Mouse (Mus musculus) MEL (cell line): Measurements from ENCODE around the gene Hlcs. TPM values are rescaled to one million over a fixed set of nuclear protein-coding genes. Genes with fewer than 3 reads are reported as not detected.

ENCODE experiments used
- DNase-seq: peaks from one replicate; pipeline ENCODE4 v3.0.0; 2011; ENCODE audit warnings: low read depth, low spot score
- H3K27ac ChIP-seq: 2 replicates; pipeline ENCODE4 v1.5.1; 2012; ENCODE audit warnings: low read depth, mild to moderate bottlenecking, control low read depth, low read length, moderate library complexity; ENCODE audit not compliant: control insufficient read depth
- H3K27me3 ChIP-seq, 2 experiments: fragments of 150-350 bp in 1 of 2; sonication (generic) in 1 of 2; 2 replicates each; pipeline ENCODE4 v1.6.1; 2012; ENCODE audit warnings: low read length in 2 of 2, mild to moderate bottlenecking in 2 of 2, improper control_type of control experiment in 1 of 2, moderate library complexity in 1 of 2; ENCODE audit not compliant: insufficient read depth in 2 of 2, control insufficient read depth in 1 of 2
- H3K36me3 ChIP-seq, 2 experiments: 2 replicates each; pipeline ENCODE4 v1.6.1; 2012 to 2014; ENCODE audit warnings: low read length in 2 of 2, improper control_type of control experiment in 1 of 2, inconsistent platforms in 1 of 2, mild to moderate bottlenecking in 1 of 2; ENCODE audit not compliant: insufficient read depth in 2 of 2, control insufficient read depth in 1 of 2
- H3K4me1 ChIP-seq, 2 experiments: fragments of 150-350 bp in 1 of 2; sonication (generic) in 1 of 2; 2 replicates each; pipeline ENCODE4 v1.6.1; 2012; ENCODE audit warnings: low read length in 2 of 2, improper control_type of control experiment in 1 of 2, mild to moderate bottlenecking in 1 of 2; ENCODE audit not compliant: insufficient read depth in 2 of 2, control insufficient read depth in 1 of 2
- H3K4me3 ChIP-seq, 2 experiments: fragments of 150-350 bp in 1 of 2; sonication (generic) in 1 of 2; 2 replicates each; pipeline ENCODE4 v1.5.1; 2012; ENCODE audit warnings: low read depth in 2 of 2, low read length in 2 of 2, mild to moderate bottlenecking in 2 of 2, moderate library complexity in 2 of 2, control low read depth in 1 of 2, improper control_type of control experiment in 1 of 2; ENCODE audit not compliant: control insufficient read depth in 1 of 2, insufficient read depth in 1 of 2
- H3K79me2 ChIP-seq: 2 replicates; pipeline ENCODE4 v1.6.1; 2012; ENCODE audit warnings: mild to moderate bottlenecking, low read length, moderate library complexity; ENCODE audit not compliant: control insufficient read depth, poor library complexity, insufficient read depth
- H3K9ac ChIP-seq: 2 replicates; pipeline ENCODE4 v1.6.1; 2012; ENCODE audit warnings: low read depth, mild to moderate bottlenecking, control low read depth, low read length, moderate library complexity; ENCODE audit not compliant: control insufficient read depth, poor library complexity, severe bottlenecking
- H3K9me3 ChIP-seq: fragments of 150-350 bp; sonication (generic); replicated peaks from 2 replicates; pipeline ENCODE4 v1.6.1; 2012; ENCODE audit warnings: mild to moderate bottlenecking, low read length, improper control_type of control experiment, moderate library complexity; ENCODE audit not compliant: insufficient read depth
- BHLHE40 ChIP-seq: IDR thresholded peaks from 2 replicates; pipeline ENCODE4 v1.6.1; 2012; ENCODE audit warnings: low read depth, mild to moderate bottlenecking, inconsistent platforms, low read length, improper control_type of control experiment, borderline replicate concordance
- CHD1 ChIP-seq: IDR thresholded peaks from 2 replicates; pipeline ENCODE4 v1.6.1; 2012; ENCODE audit warnings: low read depth, mild to moderate bottlenecking, inconsistent platforms, low read length, improper control_type of control experiment
- CHD2 ChIP-seq: IDR thresholded peaks from 2 replicates; pipeline ENCODE4 v1.6.1; 2011; ENCODE audit warnings: low read length, improper control_type of control experiment
- E2F4 ChIP-seq: IDR thresholded peaks from 2 replicates; pipeline ENCODE4 v1.6.1; 2011; ENCODE audit warnings: low read depth, low read length, improper control_type of control experiment, borderline replicate concordance
- ELF1 ChIP-seq: IDR thresholded peaks from 2 replicates; pipeline ENCODE4 v1.6.1; 2014; ENCODE audit warnings: low read depth, mild to moderate bottlenecking, inconsistent platforms, low read length, improper control_type of control experiment, moderate library complexity
- EP300 ChIP-seq, 2 experiments: IDR thresholded peaks; 2 replicates each; pipeline ENCODE4 v1.6.1; 2011; ENCODE audit warnings: improper control_type of control experiment in 2 of 2, low read length in 2 of 2, low read depth in 1 of 2, mild to moderate bottlenecking in 1 of 2
- GABPA ChIP-seq: IDR thresholded peaks from 2 replicates; pipeline ENCODE4 v1.6.1; 2012; ENCODE audit warnings: low read depth, mild to moderate bottlenecking, inconsistent platforms, low read length, improper control_type of control experiment, moderate library complexity
- JUND ChIP-seq: IDR thresholded peaks from 2 replicates; pipeline ENCODE4 v1.6.1; 2011; ENCODE audit warnings: low read depth, mild to moderate bottlenecking, improper control_type of control experiment, low read length
- KAT2A ChIP-seq: conservative IDR thresholded peaks from 2 replicates; pipeline ENCODE4 v1.6.1; 2012; ENCODE audit warnings: low read depth, low read length, improper control_type of control experiment, inconsistent platforms
- MAFK ChIP-seq: IDR thresholded peaks from 2 replicates; pipeline ENCODE4 v1.6.1; 2011; ENCODE audit warnings: low read depth, mild to moderate bottlenecking, low read length, improper control_type of control experiment, borderline replicate concordance
- MXI1 ChIP-seq: IDR thresholded peaks from 2 replicates; pipeline ENCODE4 v1.6.1; 2011; ENCODE audit warnings: mild to moderate bottlenecking, low read depth, low read length, improper control_type of control experiment
- MYB ChIP-seq: IDR thresholded peaks from 2 replicates; pipeline ENCODE4 v1.6.1; 2011; ENCODE audit warnings: mild to moderate bottlenecking, low read depth, low read length, improper control_type of control experiment
- NRF1 ChIP-seq: IDR thresholded peaks from 2 replicates; pipeline ENCODE4 v1.6.1; 2014; ENCODE audit warnings: low read depth, mild to moderate bottlenecking, inconsistent platforms, low read length, improper control_type of control experiment, moderate library complexity; ENCODE audit not compliant: poor library complexity, insufficient read depth, severe bottlenecking
- POLR2A ChIP-seq, 2 experiments: IDR thresholded peaks; 2 replicates each; pipeline ENCODE4 v1.6.1; 2011 to 2012; ENCODE audit warnings: low read length in 2 of 2, mild to moderate bottlenecking in 2 of 2, control low read depth in 1 of 2, improper control_type of control experiment in 1 of 2, low read depth in 1 of 2, moderate library complexity in 1 of 2; ENCODE audit not compliant: control insufficient read depth in 1 of 2, insufficient read depth in 1 of 2, poor library complexity in 1 of 2
- POLR2AphosphoS2 ChIP-seq: IDR thresholded peaks from 2 replicates; pipeline ENCODE4 v1.6.1; 2011; ENCODE audit warnings: low read length, improper control_type of control experiment
- RAD21 ChIP-seq: IDR thresholded peaks from 2 replicates; pipeline ENCODE4 v1.6.1; 2011; ENCODE audit warnings: mild to moderate bottlenecking, low read depth, low read length, improper control_type of control experiment
- SIN3A ChIP-seq: IDR thresholded peaks from 2 replicates; pipeline ENCODE4 v1.6.1; 2012; ENCODE audit warnings: low read length, improper control_type of control experiment, inconsistent platforms
- USF1 ChIP-seq: IDR thresholded peaks from 2 replicates; pipeline ENCODE4 v1.6.1; 2014; ENCODE audit warnings: low read depth, mild to moderate bottlenecking, inconsistent platforms, low read length, improper control_type of control experiment, moderate library complexity
- USF2 ChIP-seq, 2 experiments: IDR thresholded peaks; 2 replicates each; pipeline ENCODE4 v1.6.1; 2011 to 2012; ENCODE audit warnings: improper control_type of control experiment in 2 of 2, low read length in 2 of 2, borderline replicate concordance in 1 of 2, inconsistent platforms in 1 of 2, low read depth in 1 of 2, mild to moderate bottlenecking in 1 of 2; ENCODE audit not compliant: insufficient read depth in 1 of 2
- ZC3H11A ChIP-seq: IDR thresholded peaks from 2 replicates; pipeline ENCODE4 v1.6.1; 2012; ENCODE audit warnings: low read depth, mild to moderate bottlenecking, inconsistent platforms, low read length, improper control_type of control experiment
- ZMIZ1 ChIP-seq: IDR thresholded peaks from 2 replicates; pipeline ENCODE4 v1.6.1; 2012; ENCODE audit warnings: low read depth, mild to moderate bottlenecking, inconsistent platforms, low read length, improper control_type of control experiment, moderate library complexity
- polyA plus RNA-seq, 2 experiments: library from polyadenylated mRNA; stranded (reverse) in 1 of 2; unstranded in 1 of 2; fragments of >175 nt in 1 of 2; fragments of >200 nt in 1 of 2; gene quantifications; 2 replicates each; pipeline versions ENCODE4 v1.2.1 to v1.2.4; 2012; ENCODE audit warnings: low replicate concordance in 2 of 2, low read depth in 1 of 2; ENCODE audit not compliant: insufficient read length in 2 of 2, insufficient read depth in 1 of 2, missing spikeins in 1 of 2
- total RNA-seq: library from RNA; depleted of rRNA; stranded (reverse); fragments of 300-350 nt; gene quantifications from 2 replicates; pipeline ENCODE4 v1.2.3, GENCODE M21; 2012

The Hlcs gene
- total and polyA plus RNA-seq, 3 experiments, result 3.3 to 6.4 TPM; not detected in 1

DNA sequence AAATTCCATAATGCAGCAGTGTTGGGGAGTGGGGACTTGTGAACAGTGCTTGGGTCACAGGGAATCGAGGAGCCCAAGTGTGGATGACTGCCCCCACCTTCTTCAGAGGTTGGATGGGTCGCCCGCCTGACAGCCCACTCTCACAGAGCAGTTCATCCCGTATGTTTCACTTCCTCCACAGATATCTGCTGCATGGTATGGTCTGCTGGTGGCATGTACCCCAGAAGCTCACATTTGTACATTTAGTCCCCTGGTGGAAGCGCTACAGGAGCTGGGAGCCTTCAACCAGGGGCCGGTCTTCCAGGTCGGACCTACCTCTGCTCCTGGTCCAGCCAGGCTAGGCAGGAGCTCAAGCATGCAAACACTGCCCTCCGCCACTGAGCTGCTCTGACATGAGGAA lies 66.4 kb downstream of the Hlcs start:
- no peak overlapping the region for H3K4me3 ChIP-seq

DNA sequence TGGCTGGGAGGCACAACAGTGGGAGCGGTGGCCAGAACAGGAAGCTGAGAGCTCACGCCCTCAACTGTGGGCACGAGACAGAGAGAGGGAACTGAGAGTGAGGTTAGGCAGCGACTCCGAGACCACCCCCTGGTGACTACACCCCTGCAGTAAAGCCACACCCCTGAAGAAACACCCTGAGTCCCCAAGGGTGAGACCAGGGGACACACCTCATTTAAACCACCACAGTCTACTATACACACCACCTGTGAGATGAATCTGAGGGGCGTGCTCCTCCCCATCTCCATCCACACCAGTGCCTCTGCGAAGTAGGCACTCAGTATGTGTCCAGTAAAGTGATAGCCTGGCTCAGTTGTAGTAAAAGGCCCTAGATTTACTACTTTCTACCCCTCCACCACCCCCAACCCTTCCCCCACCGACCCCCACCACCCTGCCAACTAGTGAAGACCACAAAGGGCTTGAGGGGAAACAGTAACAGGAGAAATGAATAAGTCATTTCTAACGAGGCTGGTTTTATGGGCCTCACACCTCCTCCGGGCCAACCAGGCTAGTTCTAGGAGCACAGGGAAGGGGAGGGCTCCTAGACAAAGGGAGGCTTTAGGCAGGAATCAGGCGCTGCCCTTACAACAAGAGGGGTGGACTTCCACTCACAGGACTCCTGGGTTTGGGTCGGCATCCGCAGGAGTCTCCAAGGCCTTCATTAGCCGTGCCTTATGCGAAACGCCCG lies 67.2 kb downstream of the Hlcs start:
- no peaks in the 10 kb centered on the region for H3K79me2 ChIP-seq
- H3K36me3 ChIP-seq, result no peaks in the 10 kb centered on the region
- H3K9me3 ChIP-seq, result no peaks in the 10 kb centered on the region
- no peak for TF ChIP-seq USF1
- no peak for TF ChIP-seq JUND
- no peak for TF ChIP-seq KAT2A
- TF ChIP-seq ELF1, result no peak
- no peak for TF ChIP-seq E2F4
- no peak for TF ChIP-seq POLR2A (IDR thresholded peaks at IDR 0.05; ENCODE audit: control insufficient read depth in 1 of 2, insufficient read depth in 1 of 2, low read depth in 1 of 2, low read length in 2 of 2, poor library complexity in 1 of 2)
- TF ChIP-seq MYB, result no peak
- TF ChIP-seq BHLHE40, result no peak
- TF ChIP-seq MXI1, result no peak
- no peak for TF ChIP-seq CHD2
- TF ChIP-seq GABPA, result no peak
- TF ChIP-seq ZMIZ1, result no peak
- TF ChIP-seq, all 39 proteins: peak for 0
- H3K4me1 ChIP-seq, result peaks cover 0 to 2% of the 10 kb centered on the region in 2 experiments; a peak in 1 of 4 replicates
- H3K4me3 ChIP-seq, result no peak overlapping the region
- no peak for DNase-seq
- no peak overlapping the region for H3K27ac ChIP-seq
- H3K27me3 ChIP-seq, result no peaks in the 10 kb centered on the region
- H3K9ac ChIP-seq, result no peak overlapping the region

More for the DNA sequence above, 66.4 kb downstream of the Hlcs start:
- Histone ChIP-seq H3K9ac (no peak overlapping the region), H3K27ac (no peak overlapping the region), H3K9me3 (no peaks in the 10 kb centered on the region), H3K36me3 (no peaks in the 10 kb centered on the region), H3K79me2 (no peaks in the 10 kb centered on the region), H3K27me3 (no peaks in the 10 kb centered on the region), H3K4me1 (no peaks in the 10 kb centered on the region)
- TF ChIP-seq MXI1 (no peak), EP300 (IDR thresholded peaks at IDR 0.05; ENCODE audit: low read depth in 1 of 2, low read length in 2 of 2) (no peak), ZC3H11A (no peak), USF2 (IDR thresholded peaks at IDR 0.05; ENCODE audit: borderline replicate concordance in 1 of 2, insufficient read depth in 1 of 2, low read depth in 1 of 2, low read length in 2 of 2) (no peak), MAFK (no peak), CHD2 (no peak), POLR2A (IDR thresholded peaks at IDR 0.05; ENCODE audit: control insufficient read depth in 1 of 2, insufficient read depth in 1 of 2, low read depth in 1 of 2, low read length in 2 of 2, poor library complexity in 1 of 2) (no peak), NRF1 (no peak), CHD1 (no peak), POLR2AphosphoS2 (no peak), RAD21 (no peak), SIN3A (no peak)
- no peak for DNase-seq
